Mouse (Mus musculus): Measurements from ENCODE around the gene Gm614.

GRCm38 (mm10) chrX:101299473-101300426 lies 36.0 kb upstream of the Gm614 start:
- no peak for TF ChIP-seq POLR2A (IDR thresholded peaks at IDR 0.05; ENCODE audit: borderline replicate concordance, insufficient read depth, low read length)
- TF ChIP-seq CTCF (IDR thresholded peaks at IDR 0.05; ENCODE audit: borderline replicate concordance, insufficient read depth, low read depth, low read length), result no peak
